Mouse (Mus musculus) neural tube, embryonic 11.5 days (tissue): Measurements from ENCODE around the gene Pgghg. TPM values are rescaled to one million over a fixed set of nuclear protein-coding genes. Genes with fewer than 3 reads are reported as not detected.
A peak's percentile ranks its signal among the peaks of the same experiment; 100 is the strongest.

Experiments used
- ATAC-seq: fragments of 200-750 bp; cut with Nextera tagmentation; 2 replicates; pipeline ENCODE4 v1.8.0; 2017; ENCODE audit warnings: moderate number of reproducible peaks, mild to moderate bottlenecking, moderate TSS enrichment, moderate library complexity; ENCODE audit not compliant: insufficient read depth, low FRiP score, low TSS enrichment
- DNase-seq: peaks from one replicate; pipeline ENCODE4 v3.0.0-alpha.2; 2015; ENCODE audit warnings: low spot score
- H3K27ac ChIP-seq: fragments of 300-500 bp; sonication (generic); 2 replicates; pipeline ENCODE4 v1.5.1; 2014; ENCODE audit warnings: low read depth, mild to moderate bottlenecking, low read length
- H3K27me3 ChIP-seq: fragments of 300-500 bp; sonication (generic); 2 replicates; pipeline ENCODE4 v1.6.1; 2014; ENCODE audit warnings: mild to moderate bottlenecking, low read length, mixed read lengths; ENCODE audit not compliant: control insufficient read depth, insufficient read depth
- H3K36me3 ChIP-seq: fragments of 300-500 bp; sonication (generic); 2 replicates; pipeline ENCODE4 v1.6.1; 2014; ENCODE audit warnings: mild to moderate bottlenecking, low read length, moderate library complexity, mixed read lengths; ENCODE audit not compliant: control insufficient read depth, insufficient read depth
- H3K4me1 ChIP-seq: fragments of 300-500 bp; sonication (generic); 2 replicates; pipeline ENCODE4 v1.6.1; 2014; ENCODE audit warnings: low read length, mixed read lengths; ENCODE audit not compliant: control insufficient read depth, insufficient read depth
- H3K4me2 ChIP-seq: fragments of 300-500 bp; sonication (generic); 2 replicates; pipeline ENCODE4 v1.6.1; 2014; ENCODE audit warnings: low read depth, mild to moderate bottlenecking, moderate library complexity
- H3K4me3 ChIP-seq: fragments of 300-500 bp; sonication (generic); 2 replicates; pipeline ENCODE4 v1.5.1; 2014; ENCODE audit warnings: low read depth, low read length
- H3K9ac ChIP-seq: fragments of 300-500 bp; sonication (generic); 2 replicates; pipeline ENCODE4 v1.6.1; 2014; ENCODE audit warnings: mild to moderate bottlenecking, low read length
- H3K9me3 ChIP-seq: fragments of 300-500 bp; sonication (generic); 2 replicates; pipeline ENCODE4 v1.6.1; 2016; ENCODE audit warnings: low read length; ENCODE audit not compliant: control insufficient read depth
- WGBS: fragments of 180-500 bp; shearing (Covaris S2); extraction: QIAGEN DNeasy Blood & Tissue Kit; methylation state at CpG from one replicate; pipeline ENCODE4 v1.1.7; 2014; 5-methylcytosine and 5-hydroxymethylcytosine counted together
- polyA plus RNA-seq: library from polyadenylated mRNA; unstranded; fragments of >200 nt; fragmentation: Nextera tagmentation; extraction: Ambion mirVana; gene quantifications from 2 replicates; pipeline ENCODE4 v1.2.1, GENCODE M21; 2014

The Pgghg gene
- polyA plus RNA-seq, 1 experiment from 2014 or later: 15.8 TPM

DNA sequence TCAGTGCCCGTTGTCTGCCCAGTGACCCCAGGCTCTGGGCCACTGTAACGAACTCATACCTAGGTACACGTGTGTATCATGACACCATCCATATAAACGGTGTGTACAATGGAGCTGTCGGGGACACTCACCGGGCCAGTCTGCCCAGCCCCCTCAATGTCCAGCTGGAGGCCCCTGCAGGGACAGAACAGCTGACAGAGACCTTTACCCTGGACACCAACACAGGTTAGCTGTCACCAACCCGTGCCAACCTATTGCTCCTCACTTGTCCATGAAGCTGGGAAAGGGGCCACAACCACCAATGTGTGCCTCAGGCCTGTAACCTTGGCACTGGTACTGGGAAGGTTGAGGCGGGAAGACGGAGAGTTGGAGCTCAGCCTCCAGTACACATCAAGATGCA lies 1.1 kb downstream of the Pgghg start:
- no peaks in the 10 kb centered on the region for H3K9me3 ChIP-seq
- no peak overlapping the region for H3K27ac ChIP-seq
- peak overlapping the region; percentile 42 for H3K4me3 ChIP-seq
- DNase-seq: no peak
- no peaks in the 10 kb centered on the region; the same call in 1 of the 2 replicates for H3K36me3 ChIP-seq
- H3K4me2 ChIP-seq: peak overlapping the region; percentile 57
- no peaks in the 10 kb centered on the region for H3K27me3 ChIP-seq
- no peak for ATAC-seq
- WGBS: 67% methylated on average over 9 of the region's 9 CpGs
- H3K4me1 ChIP-seq: peaks cover 10% of the 10 kb centered on the region
- H3K9ac ChIP-seq: peak overlapping the region; percentile 59

DNA sequence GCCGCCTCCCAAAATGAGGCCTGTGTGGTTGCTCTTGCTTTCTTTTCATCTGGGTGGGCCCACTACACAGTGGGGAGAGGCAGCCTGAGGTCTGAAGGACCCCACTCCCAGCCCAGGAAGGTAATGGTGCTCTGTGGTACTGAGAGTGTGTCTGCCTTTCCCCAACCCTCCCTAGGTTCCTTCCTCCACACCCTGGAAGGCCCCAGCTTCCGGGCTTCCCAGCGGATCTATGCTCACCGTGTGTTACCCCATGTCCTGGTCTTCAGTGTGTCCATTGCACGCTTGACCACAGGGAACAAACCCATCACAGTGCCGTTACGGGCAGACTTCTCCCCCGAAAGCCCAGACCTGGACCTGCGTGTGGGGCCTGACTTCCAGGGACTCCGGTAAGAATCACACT lies 1.6 kb downstream of the Pgghg start:
- Histone ChIP-seq H3K27ac (no peak overlapping the region), H3K4me2 (no peak overlapping the region), H3K9ac (no peak overlapping the region), H3K27me3 (no peaks in the 10 kb centered on the region), H3K4me1 (peaks cover 10% of the 10 kb centered on the region), H3K9me3 (no peaks in the 10 kb centered on the region), H3K4me3 (no peak overlapping the region), H3K36me3 (peaks cover 1% of the 10 kb centered on the region; the same call in 1 of the 2 replicates)
- 93% methylated on average over 10 of the region's 10 CpGs for WGBS
- no peak for DNase-seq
- ATAC-seq: no peak

GRCm38 (mm10) chr7:140943356-140943755 lies 2.2 kb downstream of the Pgghg start:
- Histone ChIP-seq H3K4me3 (no peak overlapping the region), H3K9me3 (no peaks in the 10 kb centered on the region), H3K4me1 (peaks cover 10% of the 10 kb centered on the region), H3K36me3 (peaks cover 2% of the 10 kb centered on the region; the same call in 1 of the 2 replicates), H3K27me3 (no peaks in the 10 kb centered on the region), H3K27ac (no peak overlapping the region), H3K9ac (no peak overlapping the region), H3K4me2 (no peak overlapping the region)
- WGBS: 94% methylated on average over 4 of the region's 4 CpGs
- DNase-seq (no peak), ATAC-seq (no peak)

DNA sequence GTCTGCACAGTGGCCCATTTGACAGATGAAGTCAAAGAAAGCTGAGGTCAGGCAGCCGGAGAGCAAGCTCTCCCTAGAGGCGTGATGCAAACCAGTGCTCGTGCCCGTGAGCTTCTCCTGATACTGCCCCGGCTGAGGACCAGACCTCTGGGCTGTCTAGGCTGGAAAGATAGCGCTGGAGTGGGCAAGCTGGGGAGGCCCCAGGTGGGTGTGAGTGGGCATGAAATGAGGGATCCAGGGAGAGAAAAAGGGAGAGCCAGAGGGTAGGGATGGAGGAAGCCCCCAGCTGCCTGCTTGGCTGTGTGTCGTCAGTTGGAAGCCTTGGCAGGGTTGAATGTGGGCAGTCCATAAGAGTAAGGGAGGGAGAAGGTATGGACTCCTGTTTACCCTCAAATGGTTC lies 3.0 kb downstream of the Pgghg start:
- peaks cover 10% of the 10 kb centered on the region for H3K4me1 ChIP-seq
- no peaks in the 10 kb centered on the region for H3K9me3 ChIP-seq
- H3K9ac ChIP-seq: no peak overlapping the region
- H3K27ac ChIP-seq: no peak overlapping the region
- ATAC-seq: no peak
- 89% methylated on average over 7 of the region's 7 CpGs for WGBS
- H3K4me2 ChIP-seq: no peak overlapping the region
- H3K36me3 ChIP-seq: peaks cover 2% of the 10 kb centered on the region; the same call in 1 of the 2 replicates
- DNase-seq: no peak
- H3K27me3 ChIP-seq: no peaks in the 10 kb centered on the region
- no peak overlapping the region for H3K4me3 ChIP-seq

DNA sequence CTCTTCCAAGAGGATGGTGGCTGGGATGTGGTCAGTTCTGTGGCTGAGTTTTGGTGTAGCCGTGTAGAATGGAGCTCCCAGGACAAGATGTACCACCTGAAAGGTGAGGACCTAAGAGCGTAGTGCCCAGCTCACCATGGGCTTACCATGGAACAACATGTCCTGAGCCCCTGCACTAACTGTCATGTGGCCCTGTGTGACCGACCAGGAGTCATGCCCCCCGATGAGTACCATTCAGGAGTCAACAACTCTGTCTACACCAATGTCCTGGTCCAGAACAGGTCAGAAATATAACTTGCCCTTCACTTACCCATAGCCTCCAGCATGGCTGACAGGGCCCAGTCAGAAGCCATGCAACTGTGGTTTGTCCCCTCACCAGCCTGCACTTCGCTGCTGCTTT lies 4.1 kb downstream of the Pgghg start:
- no peak overlapping the region for H3K4me2 ChIP-seq
- no peak for DNase-seq
- peaks cover 2% of the 10 kb centered on the region; the same call in 1 of the 2 replicates for H3K36me3 ChIP-seq
- no peak overlapping the region for H3K4me3 ChIP-seq
- ATAC-seq: no peak
- H3K27me3 ChIP-seq: no peaks in the 10 kb centered on the region
- H3K9ac ChIP-seq: no peak overlapping the region
- 90% methylated on average over 5 of the region's 5 CpGs for WGBS
- peaks cover 8% of the 10 kb centered on the region for H3K4me1 ChIP-seq
- no peak overlapping the region for H3K27ac ChIP-seq
- H3K9me3 ChIP-seq: no peaks in the 10 kb centered on the region

DNA sequence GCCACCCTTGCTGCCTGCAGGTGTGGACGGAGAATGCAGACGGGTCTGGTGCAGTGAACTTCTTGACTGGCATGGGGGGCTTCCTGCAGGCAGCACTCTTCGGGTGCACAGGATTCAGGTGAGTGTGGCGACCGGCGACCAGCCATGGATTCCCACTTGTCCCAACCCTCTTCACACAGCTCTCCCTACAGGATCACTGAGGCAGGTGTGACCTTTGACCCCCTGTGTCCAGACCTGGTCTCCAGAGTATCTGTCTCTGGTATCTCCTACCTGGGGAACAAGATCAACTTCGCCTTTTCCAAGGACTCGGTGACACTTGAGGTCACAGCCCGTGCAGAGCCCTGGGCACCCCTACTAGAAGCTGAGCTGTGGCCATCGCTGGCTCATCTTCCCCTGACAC lies 5.1 kb downstream of the Pgghg start:
- DNase-seq (no peak), ATAC-seq (no peak)
- Histone ChIP-seq H3K27me3 (no peaks in the 10 kb centered on the region), H3K4me2 (no peak overlapping the region), H3K4me1 (peaks cover 10% of the 10 kb centered on the region), H3K9me3 (no peaks in the 10 kb centered on the region), H3K36me3 (peaks cover 2% of the 10 kb centered on the region; the same call in 1 of the 2 replicates), H3K27ac (no peak overlapping the region), H3K4me3 (no peak overlapping the region), H3K9ac (no peak overlapping the region)
- WGBS: 91% methylated on average over 10 of the region's 10 CpGs

- Histone ChIP-seq H3K9me3 (no peaks in the 10 kb centered on the region), H3K36me3 (peaks cover 2% of the 10 kb centered on the region; the same call in 1 of the 2 replicates), H3K27ac (no peak overlapping the region), H3K9ac (no peak overlapping the region), H3K4me3 (no peak overlapping the region), H3K27me3 (no peaks in the 10 kb centered on the region), H3K4me1 (peaks cover 9% of the 10 kb centered on the region), H3K4me2 (no peak overlapping the region)
- WGBS: 64% methylated on average over 7 of the region's 7 CpGs
- ATAC-seq: no peak
- no peak for DNase-seq
These were observed 5.8 kb downstream of the Pgghg start for GRCm38 (mm10) chr7:140946980-140947379.

DNA sequence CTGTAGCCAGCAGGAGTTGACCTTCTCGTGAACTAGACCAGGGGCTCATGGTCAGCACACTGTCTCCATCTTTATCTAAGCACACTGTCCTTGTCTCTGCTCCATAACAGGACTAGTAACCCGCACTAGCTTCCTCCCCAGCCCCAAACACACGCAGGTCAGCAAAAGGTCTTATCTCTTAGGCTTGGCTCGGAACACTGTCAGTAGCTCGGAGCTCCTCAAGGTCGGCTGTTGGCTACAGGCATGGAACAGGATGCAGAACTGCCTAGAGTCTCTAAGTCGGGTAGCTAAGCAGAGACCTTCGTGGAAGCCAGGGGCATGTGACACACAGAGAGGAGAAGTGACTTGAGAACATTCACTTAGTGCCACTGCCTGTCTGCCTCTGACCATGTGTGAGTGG lies 7.0 kb downstream of the Pgghg start:
- no peak for DNase-seq
- 0 out of 2 replicates have a peak, but pooled peaks cover 7% of the 10 kb centered on the region for H3K4me1 ChIP-seq

GRCm38 (mm10) chr7:140949255-140949654 lies 8.1 kb downstream of the Pgghg start:
- Histone ChIP-seq H3K27ac (no peak overlapping the region), H3K27me3 (no peaks in the 10 kb centered on the region), H3K9me3 (no peaks in the 10 kb centered on the region), H3K36me3 (peaks cover 2% of the 10 kb centered on the region; the same call in 1 of the 2 replicates), H3K9ac (no peak overlapping the region), H3K4me1 (0 out of 2 replicates have a peak, but pooled peaks cover 7% of the 10 kb centered on the region), H3K4me2 (no peak overlapping the region), H3K4me3 (no peak overlapping the region)
- DNase-seq: no peak
- 90% methylated on average over 6 of the region's 6 CpGs for WGBS
- no peak for ATAC-seq

More for the DNA sequence above, 7.0 kb downstream of the Pgghg start:
- no peaks in the 10 kb centered on the region for H3K27me3 ChIP-seq
- no peak overlapping the region for H3K27ac ChIP-seq
- no peak overlapping the region for H3K4me2 ChIP-seq
- H3K4me3 ChIP-seq: no peak overlapping the region
- 91% methylated on average over 8 of the region's 8 CpGs for WGBS
- no peaks in the 10 kb centered on the region for H3K9me3 ChIP-seq
- peaks cover 2% of the 10 kb centered on the region; the same call in 1 of the 2 replicates for H3K36me3 ChIP-seq
- no peak overlapping the region for H3K9ac ChIP-seq
- ATAC-seq: no peak
